Mouse (Mus musculus) embryonic stem cell, embryonic (primary cell): ENCODE measurements around the gene 4930452B06Rik.

ENCODE experiments used
- CTCF ChIA-PET, 4 experiments: fragments of 300-600 bp in 2 of 4; fragments of 350-600 bp in 2 of 4; sonication (Branson Sonifier 250); formaldehyde crosslinking; loops; one replicate each; lab custom pipeline; 2022; ENCODE audit warnings: inconsistent platforms in 2 of 4; lab: Charles Lee
- POLR2A ChIA-PET, 4 experiments: fragments of 300-600 bp in 2 of 4; fragments of 350-600 bp in 2 of 4; sonication (Branson Sonifier 250); formaldehyde crosslinking; loops; one replicate each; lab custom pipeline; 2022; ENCODE audit warnings: antibody characterized with exemption in 4 of 4, inconsistent platforms in 1 of 4; lab: Charles Lee

Gene 4930452B06Rik

DNA sequence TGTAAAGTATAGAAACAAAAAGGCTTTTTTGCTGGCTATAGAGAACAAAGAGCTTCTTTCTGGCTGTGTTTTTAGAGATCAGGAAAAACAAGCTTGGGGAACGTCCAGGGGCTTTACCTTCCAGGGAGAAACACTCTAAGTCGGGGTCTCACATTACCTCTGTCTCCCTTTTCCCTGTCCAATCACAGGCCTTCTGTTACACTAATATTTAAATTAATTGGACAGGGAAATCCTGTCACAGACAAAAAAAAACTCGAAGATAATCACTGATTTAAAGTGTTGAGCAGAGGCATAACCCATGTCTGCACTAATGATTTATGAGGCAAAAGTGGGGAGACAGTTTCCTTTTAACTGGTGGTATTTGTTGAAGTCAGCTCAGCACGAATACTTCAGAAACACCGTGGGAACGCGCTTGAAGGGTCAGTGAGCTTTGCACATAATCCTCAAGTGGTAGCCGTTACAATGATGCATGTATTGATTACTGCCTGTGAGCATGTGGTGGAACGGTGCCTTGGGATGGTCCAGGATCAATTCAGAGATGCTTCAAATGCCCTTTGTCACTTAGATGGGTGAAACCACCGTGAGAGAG is 244.7 kb downstream of the 4930452B06Rik start:
- CTCF ChIA-PET = no interaction called here
- POLR2A ChIA-PET = no interaction called here

GRCm38 (mm10) chr14:8418610-8419009 is 247.4 kb downstream of the 4930452B06Rik start:
- ChIA-PET CTCF (no interaction called here), POLR2A (interaction anchor here in 1 of 4 experiments (1.1 kb wide), 1 partner anchor 15 kb away, joined by 3 read pairs; no protein-coding TSS in a partner anchor)

- ChIA-PET CTCF (no interaction called here), POLR2A (no interaction called here)
Observed at GRCm38 (mm10) chr14:8405946-8406345, 260.1 kb downstream of the 4930452B06Rik start.

DNA sequence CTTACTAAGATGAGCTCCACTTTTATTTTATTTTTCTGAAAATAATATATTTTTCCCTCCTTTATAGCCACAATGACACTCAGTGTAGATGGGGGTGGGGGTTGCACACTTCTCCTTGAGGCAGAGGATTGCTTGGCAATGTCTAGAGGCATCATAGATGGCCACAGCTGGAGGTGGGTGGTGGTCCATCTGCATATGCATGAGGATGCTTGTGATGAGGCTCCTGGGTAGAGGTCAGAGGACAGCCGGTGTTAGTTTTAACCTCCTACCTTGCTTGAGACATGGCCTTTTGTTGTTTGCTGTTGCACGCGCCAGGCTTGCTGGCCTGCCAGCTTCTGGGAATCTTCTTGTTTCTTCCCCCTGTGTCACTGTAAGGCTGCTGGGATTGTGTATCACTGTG is 262.7 kb downstream of the 4930452B06Rik start:
- ChIA-PET POLR2A (interaction anchor here in 2 of 4 experiments (0.7 to 3.7 kb wide), 13 partner anchors 10 to 451 kb away, joined by 3 to 21 read pairs (median 4); partner anchors contain the start of gene Oit1 (in 1 of the 2)), CTCF (interaction anchor here in 2 of 4 experiments (0.7 to 0.9 kb wide), 2 partner anchors 47 to 56 kb away, joined by 3 to 6 read pairs; no protein-coding TSS in a partner anchor)

DNA sequence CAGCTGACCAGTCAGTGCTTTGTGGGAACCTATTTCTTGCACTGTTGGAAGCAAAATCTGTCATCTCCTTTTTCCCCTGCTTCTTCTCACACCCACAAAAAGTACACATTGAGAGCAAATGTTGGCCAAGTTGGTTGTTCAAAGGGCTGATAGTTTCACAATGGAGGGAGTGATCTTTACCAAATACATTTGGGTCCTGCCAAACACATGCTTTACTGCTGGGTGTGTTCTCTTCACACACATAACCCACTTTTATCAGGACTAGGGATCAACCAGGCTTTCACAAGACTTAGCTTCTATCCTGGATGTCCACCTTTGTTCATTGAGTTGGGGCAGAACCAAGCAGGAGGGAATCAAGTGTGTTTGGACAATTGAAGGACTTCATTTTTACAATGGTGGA is 267.5 kb downstream of the 4930452B06Rik start:
- CTCF ChIA-PET = interaction anchor here in 1 of 4 experiments (0.9 kb wide), 1 partner anchor 156 kb away, joined by 3 read pairs; no protein-coding TSS in a partner anchor
- POLR2A ChIA-PET = no interaction called here

DNA sequence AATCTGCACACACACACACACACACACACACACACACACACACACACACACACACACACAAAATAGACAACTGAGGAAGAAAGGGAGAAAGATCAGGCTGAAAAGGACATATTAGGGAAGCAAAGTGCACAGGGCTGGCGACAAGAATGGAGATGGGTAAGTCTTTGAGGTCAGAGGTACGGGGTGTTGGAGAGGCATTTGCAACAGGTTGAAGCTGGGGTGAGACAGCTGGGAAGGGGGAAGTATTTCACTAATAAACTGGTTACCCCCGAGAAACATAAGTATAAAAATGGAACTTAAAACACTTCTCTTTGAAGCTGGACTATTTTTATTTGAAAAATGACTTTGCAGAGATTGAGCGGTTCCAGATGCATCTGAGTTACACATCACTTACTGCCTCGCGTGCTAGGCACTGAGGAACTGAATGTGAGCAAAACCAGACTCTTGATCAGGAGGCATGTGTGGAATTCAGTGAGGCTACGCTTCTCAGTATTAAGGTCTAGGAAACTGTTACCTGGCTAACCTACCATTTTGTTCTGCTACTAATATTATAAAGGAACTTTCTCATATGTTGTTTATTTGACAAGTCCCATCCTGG is 270.3 kb downstream of the 4930452B06Rik start:
- POLR2A ChIA-PET = interaction anchor here in 2 of 4 experiments (0.7 to 1.2 kb wide), 2 partner anchors 35 to 271 kb away, joined by 3 to 5 read pairs; no protein-coding TSS in a partner anchor

DNA sequence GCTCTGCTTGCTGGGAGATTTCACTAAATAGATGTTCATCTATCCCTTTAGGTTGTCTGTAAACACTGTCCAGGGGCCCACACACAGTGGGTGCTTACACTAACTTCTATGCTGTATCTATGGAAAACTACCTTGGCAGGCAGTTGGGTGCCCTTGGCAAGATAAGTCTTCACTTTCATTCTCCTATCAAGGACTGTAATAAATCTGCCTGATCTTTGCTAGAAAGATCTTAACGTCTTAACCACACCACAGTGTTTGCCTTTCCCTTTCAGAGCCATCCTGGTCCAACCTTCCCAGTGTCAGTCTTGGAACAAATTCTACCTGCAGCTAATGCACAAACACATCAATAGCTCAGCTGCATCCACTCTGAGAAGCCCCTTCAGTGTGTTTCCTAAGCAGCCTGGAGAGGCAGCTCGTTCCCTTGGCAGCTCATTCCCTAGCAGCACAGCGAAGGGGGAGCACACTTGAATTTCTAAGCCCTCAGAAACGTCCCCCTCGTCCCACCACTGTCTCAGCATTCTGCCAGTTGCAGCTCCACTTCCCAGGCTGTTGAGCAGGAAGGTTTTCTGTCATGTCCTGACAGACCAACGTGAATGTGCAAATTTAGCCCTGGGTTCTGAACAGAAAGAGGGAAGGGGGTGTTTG is 273.7 kb downstream of the 4930452B06Rik start:
- POLR2A ChIA-PET = interaction anchor here in 1 of 4 experiments (0.9 kb wide), 2 partner anchors 10 to 45 kb away, joined by 3 read pairs; no protein-coding TSS in a partner anchor
- CTCF ChIA-PET = no interaction called here

More for the DNA sequence above, 270.3 kb downstream of the 4930452B06Rik start:
- CTCF ChIA-PET = no interaction called here
